Mouse (Mus musculus) hindbrain, embryonic 11.5 days (tissue): ENCODE results near the gene Trim38. TPM values are rescaled to one million over a fixed set of nuclear protein-coding genes. Genes with fewer than 3 reads are reported as not detected.

Source experiments
- ATAC-seq: fragments of 200-750 bp; cut with Nextera tagmentation; 2 replicates; pipeline ENCODE4 v1.8.0; 2017; ENCODE audit warnings: mild to moderate bottlenecking, moderate TSS enrichment, moderate library complexity; ENCODE audit not compliant: low FRiP score
- DNase-seq: peaks from one replicate; pipeline ENCODE4 v3.0.0-alpha.2; 2015; ENCODE audit warnings: low spot score
- H3K27ac ChIP-seq: fragments of 300-500 bp; sonication (generic); 2 replicates; pipeline ENCODE4 v1.5.1; 2014; ENCODE audit warnings: mild to moderate bottlenecking, low read depth, low read length
- H3K27me3 ChIP-seq: fragments of 300-500 bp; sonication (generic); 2 replicates; pipeline ENCODE4 v1.6.1; 2014; ENCODE audit warnings: mild to moderate bottlenecking, low read length, moderate library complexity, mixed read lengths; ENCODE audit not compliant: control insufficient read depth, insufficient read depth
- H3K36me3 ChIP-seq: fragments of 300-500 bp; sonication (generic); 2 replicates; pipeline ENCODE4 v1.6.1; 2014; ENCODE audit warnings: mild to moderate bottlenecking, low read length, moderate library complexity, mixed read lengths; ENCODE audit not compliant: control insufficient read depth, insufficient read depth
- H3K4me1 ChIP-seq: fragments of 300-500 bp; sonication (generic); replicated peaks from 2 replicates; pipeline ENCODE4 v1.6.1; 2014; ENCODE audit warnings: low read length, mixed read lengths; ENCODE audit not compliant: control insufficient read depth, insufficient read depth
- H3K4me2 ChIP-seq: fragments of 300-500 bp; sonication (generic); replicated peaks from 2 replicates; pipeline ENCODE4 v1.6.1; 2014; ENCODE audit warnings: mild to moderate bottlenecking, low read depth, low read length
- H3K4me3 ChIP-seq: fragments of 300-500 bp; sonication (generic); 2 replicates; pipeline ENCODE4 v1.5.1; 2014; ENCODE audit warnings: low read depth, low read length
- H3K9ac ChIP-seq: fragments of 300-500 bp; sonication (generic); 2 replicates; pipeline ENCODE4 v1.6.1; 2014; ENCODE audit warnings: low read depth, low read length
- H3K9me3 ChIP-seq: fragments of 300-500 bp; sonication (generic); 2 replicates; pipeline ENCODE4 v1.6.1; 2016; ENCODE audit warnings: low read length; ENCODE audit not compliant: control insufficient read depth
- WGBS: fragments of 180-500 bp; shearing (Covaris S2); extraction: QIAGEN DNeasy Blood & Tissue Kit; methylation state at CpG from one replicate; pipeline ENCODE4 v1.1.7; 2014; 5-methylcytosine and 5-hydroxymethylcytosine counted together
- polyA plus RNA-seq: library from polyadenylated mRNA; unstranded; fragments of >200 nt; fragmentation: Nextera tagmentation; extraction: Ambion mirVana; gene quantifications from 2 replicates; pipeline ENCODE4 v1.2.1, GENCODE M21; 2014

Trim38 gene
- polyA plus RNA-seq, 1 experiment from 2014 or later, result not detected

GRCm38 (mm10) chr13:23834836-23835235 is 65.1 kb downstream of the Trim38 start:
- H3K27me3 ChIP-seq, result no peaks in the 10 kb centered on the region
- no peak overlapping the region for H3K4me2 ChIP-seq
- 87% methylated on average over 5 of the region's 5 CpGs for whole genome bisulfite sequencing
- ATAC-seq, result no peak
- H3K36me3 ChIP-seq, result no peaks in the 10 kb centered on the region
- H3K27ac ChIP-seq, result no peak overlapping the region
- H3K9me3 ChIP-seq, result no peaks in the 10 kb centered on the region
- H3K4me1 ChIP-seq, result no peaks in the 10 kb centered on the region
- DNase-seq, result no peak
- H3K9ac ChIP-seq, result no peak overlapping the region
- H3K4me3 ChIP-seq, result no peak overlapping the region

GRCm38 (mm10) chr13:23836630-23837029 is 66.9 kb downstream of the Trim38 start:
- ATAC-seq, result no peak

GRCm38 (mm10) chr13:23839308-23839707 is 69.6 kb downstream of the Trim38 start, which contains the start of gene Slc17a3:
Gene Slc17a3, plus strand, starts transcription at chr13:23839434.
- H3K4me1 ChIP-seq, result no peaks in the 10 kb centered on the region
- H3K4me3 ChIP-seq, result no peak within 1 kb of the TSS
- H3K27me3 ChIP-seq, result no peaks in the 10 kb centered on the region
- 84% methylated on average over 2 of the region's 2 CpGs for WGBS
- H3K27ac ChIP-seq, result no peak within 1 kb of the TSS
- no peak for ATAC-seq
- H3K9me3 ChIP-seq, result no peaks in the 10 kb centered on the region
- H3K4me2 ChIP-seq, result no peak within 1 kb of the TSS
- DNase-seq, result no peak
- H3K9ac ChIP-seq, result no peak within 1 kb of the TSS
- H3K36me3 ChIP-seq, result no peaks in the 10 kb centered on the region

More at GRCm38 (mm10) chr13:23836630-23837029, 66.9 kb downstream of the Trim38 start:
- Histone ChIP-seq H3K9me3 (no peaks in the 10 kb centered on the region), H3K4me3 (no peak overlapping the region), H3K36me3 (no peaks in the 10 kb centered on the region), H3K27ac (no peak overlapping the region), H3K4me2 (no peak overlapping the region), H3K9ac (no peak overlapping the region), H3K4me1 (no peaks in the 10 kb centered on the region), H3K27me3 (no peaks in the 10 kb centered on the region)
- no peak for DNase-seq
- WGBS, result 95% methylated on average over 5 of the region's 5 CpGs

Other genes with a start within 250 kb of the Trim38 start
- 4.7 TPM in 2 replicates for gene Hist1h4h, start 238.9 kb upstream of the Trim38 start, polyA plus RNA-seq
- 3.6 and 8.4 TPM in 2 replicates for gene Hist1h2af, start 236.0 kb upstream of the Trim38 start, polyA plus RNA-seq
- 3.7 and 4.8 TPM in 2 replicates for gene Hist1h3g, start 234.5 kb upstream of the Trim38 start, polyA plus RNA-seq
- 0.60 and 0.89 TPM in 2 replicates for gene Hist1h2bh, start 226.5 kb upstream of the Trim38 start, polyA plus RNA-seq
- 1.0 and 1.1 TPM in 2 replicates for gene Hist1h3f, start 225.9 kb upstream of the Trim38 start, polyA plus RNA-seq
- 0.56 and 0.80 TPM in 2 replicates for gene Hist1h4f, start 218.3 kb upstream of the Trim38 start, polyA plus RNA-seq
- 0.56 and 0.57 TPM in 2 replicates for gene Hist1h1d, start 216.7 kb upstream of the Trim38 start, polyA plus RNA-seq
- gene Hist1h3e, start 207.5 kb upstream of the Trim38 start, polyA plus RNA-seq, result 6.7 and 6.9 TPM in 2 replicates
- 70.9 and 82.9 TPM in 2 replicates for gene Hist1h2ae, start 198.7 kb upstream of the Trim38 start, polyA plus RNA-seq
- gene Hist1h2bg, start 198.5 kb upstream of the Trim38 start, polyA plus RNA-seq, result 3.2 and 4.8 TPM in 2 replicates
- gene Hist1h2bf, start 195.7 kb upstream of the Trim38 start, polyA plus RNA-seq, result 1.5 and 3.7 TPM in 2 replicates
- gene Hist1h2ad, start 195.5 kb upstream of the Trim38 start, polyA plus RNA-seq, result 1.0 and 2.9 TPM in 2 replicates
- gene Hist1h3d, start 194.2 kb upstream of the Trim38 start, polyA plus RNA-seq, result 7.2 and 8.3 TPM in 2 replicates
- gene Hist1h4d, start 188.3 kb upstream of the Trim38 start, polyA plus RNA-seq, result 95.0 and 95.9 TPM in 2 replicates
- 1.8 and 2.2 TPM in 2 replicates for gene Hist1h2be, start 148.8 kb upstream of the Trim38 start, polyA plus RNA-seq
- gene Hist1h1e, start 147.4 kb upstream of the Trim38 start, polyA plus RNA-seq, result 19.7 and 23.7 TPM in 2 replicates
- 0.79 and 0.84 TPM in 2 replicates for gene Hist1h2ac, start 86.0 kb upstream of the Trim38 start, polyA plus RNA-seq
- gene Hist1h2bc, start 85.7 kb upstream of the Trim38 start, polyA plus RNA-seq, result 21.0 and 26.1 TPM in 2 replicates
- gene Hist1h1t, start 74.1 kb upstream of the Trim38 start, polyA plus RNA-seq, result 0.17 TPM in 1 of 2 replicates, not detected in the other
- 4.5 and 4.9 TPM in 2 replicates for gene Hist1h4c, start 71.5 kb upstream of the Trim38 start, polyA plus RNA-seq
- gene Hfe, start 59.1 kb upstream of the Trim38 start, polyA plus RNA-seq, result 3.4 and 4.2 TPM in 2 replicates
- 14.9 and 16.7 TPM in 2 replicates for gene Hist1h1c, start 31.1 kb upstream of the Trim38 start, polyA plus RNA-seq
- 10.7 and 11.3 TPM in 2 replicates for gene Hist1h3c, start 24.3 kb upstream of the Trim38 start, polyA plus RNA-seq
- 1.4 and 3.0 TPM in 2 replicates for gene Hist1h2bb, start 23.2 kb upstream of the Trim38 start, polyA plus RNA-seq
- 42.5 and 50.0 TPM in 2 replicates for gene Hist1h2ab, start 18.8 kb upstream of the Trim38 start, polyA plus RNA-seq
- 6.5 and 10.7 TPM in 2 replicates for gene Hist1h3b, start 17.6 kb upstream of the Trim38 start, polyA plus RNA-seq
- 3.6 and 4.8 TPM in 2 replicates for gene Hist1h4b, start 12.9 kb upstream of the Trim38 start, polyA plus RNA-seq
- 0.32 TPM in 1 of 2 replicates, not detected in the other for gene Hist1h4a, start 8.7 kb upstream of the Trim38 start, polyA plus RNA-seq
- gene Hist1h3a, start 7.5 kb upstream of the Trim38 start, polyA plus RNA-seq, result 3.4 and 5.3 TPM in 2 replicates
- gene Hist1h1a, start 6.2 kb upstream of the Trim38 start, polyA plus RNA-seq, result 2.4 and 3.7 TPM in 2 replicates
- not detected in 2 replicates for gene Slc17a2, start 37.1 kb downstream of the Trim38 start, polyA plus RNA-seq
- not detected in 2 replicates for gene Slc17a3, start 69.5 kb downstream of the Trim38 start, polyA plus RNA-seq
- not detected in 2 replicates for gene Slc17a1, start 97.8 kb downstream of the Trim38 start, polyA plus RNA-seq
- not detected in 2 replicates for gene Slc17a4, start 145.1 kb downstream of the Trim38 start, polyA plus RNA-seq
- gene Hist1h2ba, start 164.2 kb downstream of the Trim38 start, polyA plus RNA-seq, result not detected in 2 replicates
- not detected in 2 replicates for gene Hist1h2aa, start 164.5 kb downstream of the Trim38 start, polyA plus RNA-seq
- 0.15 and 0.35 TPM in 2 replicates for gene Scgn, start 221.3 kb downstream of the Trim38 start, polyA plus RNA-seq